20 mouse cellular contexts compared by ENCODE assay signal in genomic region chr1:84936716-84937510, GRCm38 (mm10). TPM values are rescaled to one million over a fixed set of nuclear protein-coding genes. Genes with fewer than 3 reads are reported as not detected.
DNase-seq lines count a peak whose midpoint lies in the region; ATAC-seq and TF ChIP-seq lines count a peak whose summit lies in the region.
"Had no signal": no experiment of that assay in that cellular context is flagged by ENCODE, and none has a peak within 500 bp of the region (broad histone marks: within the 10 kb centered on the region; RNA-seq: fewer than 3 reads in every experiment).

No protein-coding gene starts in this region.

- H3K4me1 ChIP-seq in kidney, adult 2 months (ENCODE audit: control insufficient read depth, insufficient read depth, low read length): 0 out of 2 replicates have a peak, but pooled peaks cover 3% of the 10 kb centered on the region

- TF ChIP-seq POLR2A in kidney, adult 2 months (IDR thresholded peaks at IDR 0.05; ENCODE audit: low read depth, low read length): no peak
- TF ChIP-seq POLR2A in brain, embryonic 14.5 days (IDR thresholded peaks at IDR 0.05; ENCODE audit: borderline replicate concordance, extremely low read depth, insufficient read depth, insufficient read length, poor library complexity, severe bottlenecking): no peak

- no peak for TF ChIP-seq CTCF in kidney, adult 2 months (conservative IDR thresholded peaks at IDR 0.05; ENCODE audit: insufficient read depth, insufficient read length, low read depth, low read length)
- no peak for TF ChIP-seq CTCF in brain, embryonic 14.5 days (IDR thresholded peaks at IDR 0.05; ENCODE audit: borderline replicate concordance, extremely low read depth, insufficient read depth, insufficient read length)

- DNase-seq in cerebellum, adult 9-11 months: peak; percentile 15
- DNase-seq in kidney, adult 2 months: peak; percentile 39
- DNase-seq in kidney, postnatal 14 days: no peak
- DNase-seq in brain, adult 2 months (ENCODE audit: low read depth, low spot score): peak; percentile 37
- peak; percentile 20 for DNase-seq in brain, embryonic 14.5 days (ENCODE audit: low read depth)
- no peak for DNase-seq in lung, postnatal 36 days
- DNase-seq: adrenal gland, adult 2 months; adrenal gland, postnatal 10 days; adrenal gland, postnatal 25 days; cerebellum, adult 11-12 months; cerebellum, adult 2 months; embryo, embryonic 11 days; forebrain, postnatal 0 days had no signal

- 0 out of 2 replicates have a peak overlapping the region, but pooled peaks have one; percentile 1 for H3K27ac ChIP-seq in kidney, adult 2 months (ENCODE audit: insufficient read depth, low read depth, low read length)
- H3K27ac ChIP-seq: embryonic facial prominence, embryonic 13.5 days; embryonic facial prominence, embryonic 15.5 days; forebrain, embryonic 10.5 days; forebrain, embryonic 13.5 days; forebrain, embryonic 15.5 days had no signal

- no peaks in the 10 kb centered on the region for H3K27me3 ChIP-seq in kidney, adult 2 months (replicated peaks; ENCODE audit: control insufficient read depth, insufficient read depth, low read length)
- H3K27me3 ChIP-seq: forebrain, embryonic 13.5 days; forebrain, embryonic 15.5 days had no signal

- H3K36me3 ChIP-seq in kidney, adult 2 months (ENCODE audit: control insufficient read depth, insufficient read depth, low read length): no peaks in the 10 kb centered on the region
- H3K36me3 ChIP-seq: embryonic facial prominence, embryonic 13.5 days; embryonic facial prominence, embryonic 15.5 days; forebrain, embryonic 10.5 days; forebrain, embryonic 15.5 days had no signal

- whole genome bisulfite sequencing in kidney, adult 2 months: 81% methylated on average over 19 of the region's 19 CpGs

- no peak for ATAC-seq in cerebellum, adult (ENCODE audit: insufficient number of reproducible peaks, low FRiP score, low TSS enrichment)
- ATAC-seq: forebrain, embryonic 13.5 days; forebrain, embryonic 15.5 days; forebrain, postnatal 0 days had no signal

- no peak overlapping the region for H3K4me3 ChIP-seq in kidney, adult 2 months (ENCODE audit: insufficient read depth, low read depth, low read length)
- H3K4me3 ChIP-seq: embryonic facial prominence, embryonic 13.5 days; embryonic facial prominence, embryonic 15.5 days; erythroblast, embryonic 14.5 days; forebrain, embryonic 10.5 days; forebrain, embryonic 13.5 days; forebrain, embryonic 15.5 days had no signal

RNA-seq across cellular contexts. Expression of gene Slc16a14, which starts 2.0 kb away (rescaled TPM):
- polyA plus RNA-seq in kidney, adult 2 months (2012; rRNA removed): 27.6 and 31.2 TPM in 2 replicates
- 8.8 and 10.9 TPM in 2 replicates for polyA plus RNA-seq in brain, embryonic 14.5 days (2012; rRNA removed)
- polyA plus RNA-seq: erythroblast, embryonic 14.5 days had no signal

Comparison
In these comparisons a context has a peak if more than half of its experiments do, and no peak if none do; other contexts are left out.
1. DNase-seq: peak in cerebellum, adult 9-11 months (single experiment), kidney, adult 2 months (single experiment), brain, adult 2 months (single experiment) and brain, embryonic 14.5 days (single experiment); none in kidney, postnatal 14 days (single experiment) and lung, postnatal 36 days (single experiment).